Mouse (Mus musculus) embryonic facial prominence, embryonic 15.5 days (tissue): Measurements from ENCODE around the gene Csnk1e. TPM values are rescaled to one million over a fixed set of nuclear protein-coding genes. Genes with fewer than 3 reads are reported as not detected.
A peak's percentile ranks its signal among the peaks of the same experiment; 100 is the strongest.

Experiments
- ATAC-seq: fragments of 200-750 bp; cut with Nextera tagmentation; 2 replicates; pipeline ENCODE4 v1.8.0; 2017; ENCODE audit warnings: low read depth, moderate TSS enrichment; ENCODE audit not compliant: insufficient number of reproducible peaks, low FRiP score, low TSS enrichment
- H3K27ac ChIP-seq: fragments of 300-500 bp; sonication (generic); replicated peaks from 2 replicates; pipeline ENCODE4 v1.5.1; 2015; ENCODE audit warnings: mild to moderate bottlenecking, inconsistent platforms
- H3K27me3 ChIP-seq: fragments of 300-500 bp; sonication (generic); 2 replicates; pipeline ENCODE4 v1.6.1; 2015; ENCODE audit warnings: inconsistent platforms
- H3K36me3 ChIP-seq: fragments of 300-500 bp; sonication (generic); 2 replicates; pipeline ENCODE4 v1.6.1; 2015; ENCODE audit warnings: mild to moderate bottlenecking, inconsistent platforms
- H3K4me1 ChIP-seq: fragments of 300-500 bp; sonication (generic); 2 replicates; pipeline ENCODE4 v1.6.1; 2015; ENCODE audit warnings: inconsistent platforms
- H3K4me2 ChIP-seq: fragments of 300-500 bp; sonication (generic); replicated peaks from 2 replicates; pipeline ENCODE4 v1.6.1; 2015; ENCODE audit warnings: mild to moderate bottlenecking, inconsistent platforms
- H3K4me3 ChIP-seq: fragments of 300-500 bp; sonication (generic); replicated peaks from 2 replicates; pipeline ENCODE4 v1.5.1; 2015; ENCODE audit warnings: mild to moderate bottlenecking, inconsistent platforms
- H3K9ac ChIP-seq: fragments of 300-500 bp; sonication (generic); 2 replicates; pipeline ENCODE4 v1.6.1; 2015; ENCODE audit warnings: inconsistent platforms
- H3K9me3 ChIP-seq: fragments of 300-500 bp; sonication (generic); replicated peaks from 2 replicates; pipeline ENCODE4 v1.6.1; 2016; ENCODE audit warnings: inconsistent platforms
- WGBS: fragments of 180-500 bp; shearing (Covaris S2); methylation state at CpG from one replicate; pipeline ENCODE4 v1.1.7; 2015; 5-methylcytosine and 5-hydroxymethylcytosine counted together
- polyA plus RNA-seq: library from polyadenylated mRNA; unstranded; fragments of >200 nt; fragmentation: Nextera tagmentation; extraction: Ambion mirVana; gene quantifications from 2 replicates; pipeline ENCODE4 v1.2.1, GENCODE M21; 2015

Gene Csnk1e
- polyA plus RNA-seq, 1 experiment from 2014 or later = 113 TPM

GRCm38 (mm10) chr15:79418677-79419076, 36.7 kb downstream of the Csnk1e start:
- H3K27me3 ChIP-seq = no peaks in the 10 kb centered on the region
- H3K9ac ChIP-seq = no peak overlapping the region
- no peak overlapping the region for H3K4me3 ChIP-seq
- peaks cover 69% of the 10 kb centered on the region for H3K36me3 ChIP-seq
- H3K27ac ChIP-seq = no peak overlapping the region
- WGBS = 83% methylated on average over 11 of the region's 11 CpGs
- peaks cover 3% of the 10 kb centered on the region; the same call in 1 of the 2 replicates for H3K4me1 ChIP-seq
- H3K4me2 ChIP-seq = no peak overlapping the region
- no peak for ATAC-seq
- H3K9me3 ChIP-seq = no peaks in the 10 kb centered on the region

DNA sequence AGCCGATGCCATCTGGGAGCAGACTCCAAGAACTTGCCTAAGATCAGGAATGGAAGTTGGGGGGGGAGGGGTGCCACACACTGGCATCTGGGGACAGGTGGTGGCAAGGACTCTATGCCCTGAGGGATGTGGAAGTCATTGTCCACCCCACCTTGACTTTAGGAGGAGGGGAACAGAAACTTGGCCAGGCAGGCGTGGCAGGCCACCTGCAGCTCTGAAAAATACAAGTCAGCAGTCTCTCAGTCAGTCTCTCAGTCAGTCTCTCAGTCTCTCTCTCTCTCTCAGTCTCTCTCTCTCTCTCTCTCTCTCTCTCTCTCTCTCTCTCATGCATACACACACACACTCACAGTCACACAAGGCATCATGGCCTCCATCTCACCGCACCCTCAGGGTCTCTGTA, 37.1 kb downstream of the Csnk1e start:
- ATAC-seq = no peak
- Histone ChIP-seq H3K9ac (no peak overlapping the region), H3K4me3 (no peak overlapping the region), H3K36me3 (peaks cover 65% of the 10 kb centered on the region), H3K9me3 (no peaks in the 10 kb centered on the region), H3K4me2 (no peak overlapping the region), H3K27me3 (no peaks in the 10 kb centered on the region), H3K4me1 (peaks cover 3% of the 10 kb centered on the region; the same call in 1 of the 2 replicates), H3K27ac (no peak overlapping the region)
- 90% methylated on average over 3 of the region's 3 CpGs for WGBS

- Histone ChIP-seq H3K27ac (no peak overlapping the region), H3K4me2 (no peak overlapping the region), H3K9ac (no peak overlapping the region), H3K27me3 (no peaks in the 10 kb centered on the region), H3K9me3 (no peaks in the 10 kb centered on the region), H3K36me3 (peaks cover 57% of the 10 kb centered on the region), H3K4me3 (no peak overlapping the region), H3K4me1 (peaks cover 3% of the 10 kb centered on the region; the same call in 1 of the 2 replicates)
- no peak for ATAC-seq
- WGBS = 92% methylated on average over 3 of the region's 3 CpGs
Measured at GRCm38 (mm10) chr15:79417379-79417778, 38.0 kb downstream of the Csnk1e start.

DNA sequence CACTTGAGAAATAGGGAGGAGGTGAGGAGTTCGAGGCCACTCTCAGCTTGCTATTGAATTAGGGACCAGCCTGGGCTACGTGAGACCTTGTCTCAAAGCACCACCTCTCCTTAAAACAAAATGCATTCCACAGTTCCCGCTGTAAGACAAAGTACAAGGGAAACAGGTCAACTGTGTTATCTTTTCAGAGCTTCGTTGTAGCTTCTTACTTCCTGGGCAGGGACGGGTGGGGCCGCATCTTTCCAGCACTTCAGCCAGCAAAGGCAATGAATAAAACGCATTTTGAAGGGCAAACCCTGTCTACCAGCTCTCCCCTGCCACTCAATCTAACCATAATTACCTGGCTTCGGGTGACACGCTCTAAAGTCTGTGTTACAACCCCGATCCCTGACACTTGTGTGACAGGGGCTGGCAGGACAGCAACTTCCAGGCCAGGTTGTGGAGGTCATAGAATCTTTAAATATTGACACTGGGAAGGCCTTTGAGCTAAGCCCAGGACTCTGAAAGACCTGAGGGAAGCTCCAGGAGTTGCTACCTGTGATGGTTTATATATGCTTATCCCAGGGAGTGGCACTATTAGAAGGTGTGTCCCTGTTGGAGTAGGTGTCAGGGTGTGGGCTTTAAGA, 38.8 kb downstream of the Csnk1e start:
- Histone ChIP-seq H3K4me3 (no peak overlapping the region), H3K27me3 (no peaks in the 10 kb centered on the region), H3K27ac (no peak overlapping the region), H3K36me3 (peaks cover 49% of the 10 kb centered on the region), H3K4me1 (peaks cover 7% of the 10 kb centered on the region; the same call in 1 of the 2 replicates), H3K4me2 (no peak overlapping the region), H3K9me3 (no peaks in the 10 kb centered on the region), H3K9ac (no peak overlapping the region)
- WGBS = 85% methylated on average over 10 of the region's 10 CpGs
- ATAC-seq = no peak

GRCm38 (mm10) chr15:79414513-79414912, 40.9 kb downstream of the Csnk1e start:
- no peaks in the 10 kb centered on the region for H3K27me3 ChIP-seq
- WGBS = 42% methylated on average over 4 of the region's 4 CpGs
- H3K27ac ChIP-seq = no peak overlapping the region

GRCm38 (mm10) chr15:79413802-79414201, 41.6 kb downstream of the Csnk1e start:
- 70% methylated on average over 8 of the region's 8 CpGs for WGBS
- H3K36me3 ChIP-seq = peaks cover 24% of the 10 kb centered on the region
- H3K4me1 ChIP-seq = peaks cover 7% of the 10 kb centered on the region; the same call in 1 of the 2 replicates
- no peak for ATAC-seq
- H3K4me3 ChIP-seq = no peak overlapping the region
- H3K27ac ChIP-seq = no peak overlapping the region
- H3K9me3 ChIP-seq = no peaks in the 10 kb centered on the region
- no peak overlapping the region for H3K4me2 ChIP-seq
- H3K27me3 ChIP-seq = no peaks in the 10 kb centered on the region
- H3K9ac ChIP-seq = no peak overlapping the region

More at GRCm38 (mm10) chr15:79414513-79414912, 40.9 kb downstream of the Csnk1e start:
- H3K4me3 ChIP-seq = no peak overlapping the region
- no peaks in the 10 kb centered on the region for H3K9me3 ChIP-seq
- no peak overlapping the region for H3K4me2 ChIP-seq
- no peak overlapping the region for H3K9ac ChIP-seq
- H3K36me3 ChIP-seq = peaks cover 30% of the 10 kb centered on the region
- peaks cover 7% of the 10 kb centered on the region; the same call in 1 of the 2 replicates for H3K4me1 ChIP-seq
- ATAC-seq = no peak

DNA sequence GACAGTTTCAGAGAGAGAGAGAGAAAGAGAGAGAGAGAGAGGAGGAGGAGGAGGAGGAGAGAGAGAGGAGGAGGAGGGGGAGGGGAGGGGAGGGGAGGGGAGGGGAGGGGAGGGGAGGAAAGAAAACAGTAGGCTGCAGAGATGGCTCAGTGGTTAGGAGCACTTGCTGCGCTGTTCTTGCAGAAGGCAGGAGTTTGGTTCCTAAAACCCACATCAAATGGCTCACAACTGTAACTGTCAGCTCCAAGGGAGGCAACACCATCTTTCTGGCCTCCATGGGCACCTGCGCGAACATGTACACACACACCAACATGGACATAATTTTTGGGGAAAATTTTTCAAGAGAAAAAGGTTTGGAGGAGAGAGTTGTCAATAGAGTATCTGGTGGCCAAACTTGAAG, 42.2 kb downstream of the Csnk1e start:
- Histone ChIP-seq H3K4me3 (no peak overlapping the region), H3K4me1 (peaks cover 7% of the 10 kb centered on the region; the same call in 1 of the 2 replicates), H3K9me3 (no peaks in the 10 kb centered on the region), H3K9ac (no peak overlapping the region), H3K4me2 (no peak overlapping the region), H3K27me3 (no peaks in the 10 kb centered on the region), H3K36me3 (peaks cover 18% of the 10 kb centered on the region), H3K27ac (no peak overlapping the region)
- ATAC-seq = no peak
- WGBS = 90% methylated on average over 3 of the region's 3 CpGs

- Histone ChIP-seq H3K9me3 (no peaks in the 10 kb centered on the region), H3K27me3 (no peaks in the 10 kb centered on the region), H3K4me3 (no peak overlapping the region), H3K4me2 (no peak overlapping the region), H3K36me3 (peaks cover 5% of the 10 kb centered on the region; the same call in 1 of the 2 replicates), H3K27ac (0 out of 2 replicates have a peak overlapping the region, but pooled peaks have one; percentile 39), H3K9ac (no peak overlapping the region), H3K4me1 (peaks cover 8% of the 10 kb centered on the region)
- ATAC-seq = no peak
- 44% methylated on average over 10 of the region's 10 CpGs for WGBS
Measured at GRCm38 (mm10) chr15:79411363-79412065, 43.9 kb downstream of the Csnk1e start.

DNA sequence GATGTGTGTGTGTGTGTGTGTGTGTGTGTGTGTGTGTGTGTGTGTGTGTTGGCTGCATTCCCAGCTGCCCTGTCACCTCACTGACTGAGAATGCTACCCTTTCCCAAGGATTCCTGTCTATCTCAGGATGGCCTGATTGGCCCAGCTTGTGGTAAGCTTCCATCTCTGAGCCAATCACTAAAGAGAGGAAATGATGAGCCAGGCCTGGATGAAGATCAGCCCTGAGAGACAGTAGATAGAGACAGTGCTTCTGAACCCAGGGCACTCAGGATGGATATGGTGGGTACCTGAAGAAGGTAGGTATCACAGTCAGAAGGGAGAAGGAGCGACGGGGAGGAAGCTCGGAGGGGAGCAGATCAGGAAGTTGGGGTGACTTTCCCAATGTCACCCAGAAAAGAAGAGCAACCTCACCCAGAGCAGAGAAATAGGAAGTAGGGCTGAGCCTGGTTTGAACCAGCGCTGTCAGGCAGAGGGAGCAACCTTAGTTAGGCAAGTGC, 46.2 kb downstream of the Csnk1e start:
- no peaks in the 10 kb centered on the region for H3K9me3 ChIP-seq
- H3K4me1 ChIP-seq = peaks cover 19% of the 10 kb centered on the region
- H3K4me2 ChIP-seq = no peak overlapping the region
- no peak overlapping the region for H3K4me3 ChIP-seq
- no peak overlapping the region for H3K9ac ChIP-seq
- 89% methylated on average over 4 of the region's 4 CpGs for WGBS
- ATAC-seq = no peak
- no peak overlapping the region for H3K27ac ChIP-seq
- H3K36me3 ChIP-seq = no peaks in the 10 kb centered on the region
- no peaks in the 10 kb centered on the region for H3K27me3 ChIP-seq

GRCm38 (mm10) chr15:79406564-79406963, 48.8 kb downstream of the Csnk1e start:
- no peak for ATAC-seq
- Histone ChIP-seq H3K4me1 (peaks cover 25% of the 10 kb centered on the region), H3K27me3 (no peaks in the 10 kb centered on the region), H3K36me3 (no peaks in the 10 kb centered on the region), H3K9me3 (no peaks in the 10 kb centered on the region), H3K9ac (no peak overlapping the region), H3K27ac (no peak overlapping the region), H3K4me2 (no peak overlapping the region), H3K4me3 (no peak overlapping the region)
- 69% methylated on average over 4 of the region's 4 CpGs for WGBS

GRCm38 (mm10) chr15:79404277-79404676, 51.1 kb downstream of the Csnk1e start:
- Histone ChIP-seq H3K27ac (peak overlapping the region; percentile 81; the same call in 1 of the 2 replicates), H3K4me2 (peak overlapping the region; percentile 76), H3K27me3 (no peaks in the 10 kb centered on the region), H3K9ac (no peak overlapping the region), H3K36me3 (no peaks in the 10 kb centered on the region), H3K9me3 (no peaks in the 10 kb centered on the region), H3K4me3 (peak overlapping the region; percentile 62), H3K4me1 (peaks cover 48% of the 10 kb centered on the region)
- ATAC-seq = no peak
- 14% methylated on average over 1 of the region's 1 CpGs for WGBS
